Mouse (Mus musculus) monocyte, adult 5-6 weeks (primary cell): ENCODE results near the gene Prkab2. TPM values are rescaled to one million over a fixed set of nuclear protein-coding genes. Genes with fewer than 3 reads are reported as not detected.
A peak's percentile ranks its signal among the peaks of the same experiment; 100 is the strongest.

Source experiments
- ATAC-seq: fragments of 153-309, 156-312 bp; replicated peaks from 2 replicates; pipeline ENCODE4 v1.8.0; 2017; ENCODE audit warnings: mild to moderate bottlenecking; ENCODE audit not compliant: low TSS enrichment, insufficient number of reproducible peaks, severe bottlenecking, poor library complexity, low FRiP score
- total RNA-seq: library from RNA; stranded (forward); fragments of 200-1000, 200-491, 200-594 nt; gene quantifications from 3 replicates; pipeline ENCODE4 v1.2.3, GENCODE M21; 2017

Gene Prkab2
- total RNA-seq: 16.1 to 29.4 TPM (median 19.3 TPM) in 3 replicates

DNA sequence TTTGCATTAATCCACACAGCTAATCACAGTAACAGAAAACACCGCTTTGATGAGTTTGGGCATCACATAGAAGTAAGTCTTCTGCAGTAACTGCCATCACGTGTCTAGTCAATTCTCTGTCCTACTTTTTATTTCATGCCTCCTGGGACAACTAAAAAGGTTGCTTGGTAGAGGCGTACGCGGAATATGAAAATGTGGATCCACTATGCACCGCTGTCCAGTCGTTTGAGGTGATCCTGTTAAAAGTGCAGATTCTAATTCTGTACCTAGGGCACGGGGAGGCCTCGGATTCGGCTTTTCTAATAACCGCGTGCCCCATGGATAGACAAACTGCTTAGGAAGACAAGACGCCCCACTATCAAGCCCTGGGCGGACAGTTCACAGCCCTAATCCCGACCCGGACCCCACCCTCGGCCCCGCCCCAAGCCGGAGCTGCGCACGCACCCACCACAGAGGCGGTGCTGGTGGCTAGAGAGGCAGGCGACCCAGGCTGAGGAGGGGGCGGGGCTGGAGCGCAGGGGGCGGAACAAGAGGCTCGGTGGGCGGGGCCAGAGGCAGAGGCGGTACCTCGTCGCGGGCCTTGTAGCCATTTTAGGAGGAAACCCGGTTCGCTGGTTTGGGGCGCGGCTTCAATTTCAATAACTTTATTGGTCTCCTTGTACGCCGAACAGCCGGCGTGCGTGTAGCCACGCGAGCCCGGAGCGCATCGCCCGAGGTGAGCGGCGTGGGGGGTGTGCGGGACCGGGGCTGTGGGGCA is at the start of gene Prkab2:
Gene Prkab2 (plus strand): TSS at position 539 of the 757 bp plus-strand sequence.
- ATAC-seq: peak; percentile 92

DNA sequence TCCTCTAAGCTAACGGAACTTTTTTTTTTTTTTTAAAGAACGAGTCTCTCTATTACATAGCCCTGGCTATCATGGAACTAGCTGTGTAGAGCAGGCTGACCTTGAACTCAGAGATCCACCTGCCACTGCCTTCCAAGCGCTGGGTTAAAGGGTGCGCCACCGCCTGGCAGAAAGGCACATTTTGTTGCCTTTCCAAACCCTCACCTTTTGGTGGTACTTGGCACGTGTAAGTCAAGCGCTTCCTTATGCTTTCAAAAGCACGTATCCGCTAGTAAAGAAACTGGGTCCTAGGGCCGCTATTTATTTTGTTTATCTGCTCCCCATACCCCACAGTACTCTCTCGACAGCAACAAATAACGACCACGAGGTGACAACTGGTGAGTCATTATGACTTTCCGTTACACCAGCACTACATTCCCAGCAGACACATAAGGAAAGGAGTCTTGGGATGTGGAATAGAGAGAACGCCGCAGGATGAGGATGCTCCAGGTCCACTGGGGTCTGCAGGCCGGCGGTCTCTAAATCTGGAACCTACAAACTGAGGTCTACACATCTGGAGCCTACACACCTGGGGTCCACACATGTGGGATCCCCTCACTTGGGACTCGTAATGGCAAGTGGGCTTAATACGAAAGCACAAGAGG is 48.7 kb upstream of the Prkab2 start:
- peak; percentile 23 for ATAC-seq

- peak; percentile 80 for ATAC-seq
Measured at GRCm38 (mm10) chr3:97609845-97610410, 48.1 kb upstream of the Prkab2 start, which contains the start of gene Chd1l. TSS of gene Chd1l (minus strand) at chr3:97610203.

- no peak for ATAC-seq
Measured at GRCm38 (mm10) chr3:97611021-97611420, 47.0 kb upstream of the Prkab2 start.

- no peak for ATAC-seq
Measured at GRCm38 (mm10) chr3:97615154-97615553, 42.8 kb upstream of the Prkab2 start.

DNA sequence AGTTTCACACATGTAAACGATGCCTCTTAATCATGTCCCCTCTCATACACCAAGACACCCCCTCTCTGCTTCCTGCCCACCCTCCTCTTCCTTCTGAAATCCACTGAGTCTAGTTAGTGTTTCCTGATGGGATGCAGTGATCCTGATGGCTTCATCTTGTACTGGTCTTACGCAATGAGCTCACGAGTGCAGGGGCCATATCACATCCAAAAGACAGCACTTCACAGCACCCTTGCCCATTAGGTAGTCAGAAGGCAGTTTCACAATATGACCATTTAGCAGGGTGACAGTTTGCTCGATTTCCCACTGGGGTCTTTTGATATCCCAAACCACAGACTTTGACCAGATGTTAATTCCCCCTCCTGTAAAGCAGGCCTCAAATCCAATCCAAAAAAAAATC is 42.1 kb upstream of the Prkab2 start:
- ATAC-seq: no peak

DNA sequence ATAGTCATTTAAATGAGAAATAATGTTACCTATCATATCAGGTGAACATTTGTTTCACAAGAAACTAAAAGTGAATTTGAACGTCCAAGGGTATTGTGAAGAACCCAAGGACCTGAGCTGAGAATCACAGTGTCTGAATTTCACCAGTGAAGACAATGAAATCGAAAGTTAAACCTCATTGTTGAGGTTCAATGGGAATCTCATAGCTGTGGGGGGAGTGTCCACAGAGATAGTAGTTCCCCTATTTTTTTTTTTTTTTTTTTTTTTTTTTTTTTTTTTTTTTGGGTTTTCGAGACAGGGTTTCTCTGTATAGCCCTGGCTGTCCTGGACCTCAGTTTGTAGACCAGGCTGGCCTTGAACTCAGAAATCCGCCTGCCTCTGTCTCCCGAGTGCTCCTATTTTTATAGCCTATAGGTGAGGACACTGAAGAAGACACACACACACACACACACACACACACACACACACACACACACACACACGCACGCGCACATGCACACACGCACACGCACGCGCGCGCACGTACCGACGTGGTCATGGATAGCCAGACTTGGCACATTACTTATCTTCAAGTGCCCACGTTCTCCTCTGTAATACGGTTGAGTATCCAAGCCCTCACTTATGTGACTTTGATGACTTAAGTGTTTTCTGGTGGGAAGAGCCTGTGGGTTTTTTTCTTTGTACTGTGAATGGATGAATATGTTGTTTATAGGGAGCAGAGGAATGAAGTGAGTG is 40.7 kb upstream of the Prkab2 start:
- ATAC-seq: no peak

GRCm38 (mm10) chr3:97617899-97618298 is 40.1 kb upstream of the Prkab2 start:
- ATAC-seq: no peak

- ATAC-seq: no peak
Measured at GRCm38 (mm10) chr3:97620657-97621056, 37.3 kb upstream of the Prkab2 start.

GRCm38 (mm10) chr3:97624611-97625010 is 33.4 kb upstream of the Prkab2 start:
- ATAC-seq: no peak

GRCm38 (mm10) chr3:97627893-97628292 is 30.1 kb upstream of the Prkab2 start:
- ATAC-seq: no peak

- peak; percentile 80 for ATAC-seq
Measured at GRCm38 (mm10) chr3:97628391-97629001, 29.5 kb upstream of the Prkab2 start, which contains the start of gene Fmo5. TSS of gene Fmo5 (plus strand) at chr3:97628804.

DNA sequence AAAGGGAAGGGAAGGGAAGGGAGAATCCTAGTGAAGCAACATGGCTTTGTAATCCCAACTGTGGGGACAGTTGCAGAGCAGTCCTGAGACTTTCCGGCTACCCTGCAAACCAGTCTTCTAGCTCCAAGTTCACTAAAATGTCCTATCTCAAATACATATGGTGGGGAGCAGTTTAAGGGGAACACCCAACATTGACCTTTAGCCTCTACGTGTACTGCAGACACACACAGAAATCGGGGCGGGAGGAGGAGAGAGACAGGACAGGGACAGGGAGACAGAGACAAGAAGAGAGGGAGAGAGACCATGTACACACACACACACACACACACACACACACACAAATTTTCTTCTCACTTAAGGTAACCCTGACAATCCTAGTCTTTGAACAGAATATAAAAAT is 28.1 kb upstream of the Prkab2 start:
- no peak for ATAC-seq

DNA sequence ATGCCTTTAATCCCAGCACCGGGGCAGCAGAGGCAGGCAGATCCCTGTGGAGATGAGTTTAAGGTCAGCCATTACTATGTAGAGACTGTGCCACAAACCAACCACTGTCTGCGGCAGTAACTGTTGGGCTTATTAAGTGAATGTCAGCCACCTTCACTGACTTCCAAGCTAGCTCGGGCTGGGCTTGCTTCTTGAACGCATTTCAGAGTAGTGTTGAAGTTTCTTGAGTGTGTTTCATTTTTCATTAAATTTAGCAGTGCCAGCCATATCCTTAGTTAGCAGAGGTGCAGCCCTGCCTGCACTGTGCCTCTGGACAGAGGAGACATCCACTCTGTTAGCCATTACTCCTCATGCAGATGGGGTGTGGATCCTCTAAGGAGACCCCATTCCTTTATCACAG is 27.2 kb upstream of the Prkab2 start:
- no peak for ATAC-seq

GRCm38 (mm10) chr3:97631258-97631860 is 26.6 kb upstream of the Prkab2 start:
- ATAC-seq: no peak

DNA sequence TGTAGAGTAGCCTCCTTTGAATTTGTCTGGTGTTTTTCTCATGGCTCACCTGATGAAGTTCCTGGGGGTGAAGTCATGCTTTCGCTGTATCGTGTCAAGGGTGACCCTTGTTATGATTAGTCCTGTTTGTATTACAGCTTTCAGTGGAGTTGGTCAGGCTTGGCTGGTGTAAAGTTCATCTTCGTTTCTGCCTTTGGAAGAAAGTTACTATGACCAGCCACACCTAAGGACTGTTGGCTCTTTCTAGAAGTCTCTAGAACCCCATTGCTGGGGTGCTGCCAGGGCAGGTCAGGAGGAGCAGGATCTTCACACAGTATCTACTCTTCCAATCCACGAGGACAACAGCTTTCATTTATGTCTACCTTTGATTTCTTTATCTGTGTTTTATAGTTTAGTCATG is 24.5 kb upstream of the Prkab2 start:
- no peak for ATAC-seq

DNA sequence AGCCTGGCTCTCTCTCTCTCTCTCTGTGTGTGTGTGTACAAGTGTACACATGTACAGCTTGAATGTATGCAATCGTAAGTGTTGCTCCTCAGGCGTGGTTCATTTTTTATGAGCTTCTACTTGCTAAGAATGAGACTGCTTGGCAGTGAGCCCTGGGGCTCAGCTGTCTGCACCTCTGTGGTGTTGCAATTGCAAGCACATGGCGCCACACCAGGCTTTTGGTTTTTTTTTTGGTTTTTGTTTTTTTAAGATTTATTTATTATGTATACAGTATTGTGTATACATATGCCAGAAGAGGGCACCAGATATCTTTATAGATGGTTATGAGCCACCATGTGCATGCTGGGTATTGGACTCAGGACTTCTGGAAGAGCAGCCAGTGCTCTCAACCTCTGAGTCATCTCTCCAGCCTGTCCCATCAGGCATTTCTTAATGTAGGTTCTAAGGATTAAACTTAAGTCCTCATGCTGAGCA is 23.7 kb upstream of the Prkab2 start:
- no peak for ATAC-seq

GRCm38 (mm10) chr3:97641396-97641795 is 16.6 kb upstream of the Prkab2 start:
- ATAC-seq: no peak
